Mouse (Mus musculus) lung, embryonic 14.5 days (tissue): ENCODE results near the gene Luc7l2. TPM values are rescaled to one million over a fixed set of nuclear protein-coding genes. Genes with fewer than 3 reads are reported as not detected.
"Not testable (repeated sequence)": the region's sequence is repeated elsewhere in the genome, so short reads cannot be mapped to it uniquely, and the experiment has no call there.

Experiments
- ATAC-seq: fragments of 200-750 bp; cut with Nextera tagmentation; 2 replicates; pipeline ENCODE4 v1.8.0; 2017; ENCODE audit warnings: mild to moderate bottlenecking, moderate TSS enrichment, moderate library complexity; ENCODE audit not compliant: insufficient read depth
- DNase-seq: peaks from one replicate; pipeline ENCODE4 v3.0.0-alpha.2; 2015
- H3K27ac ChIP-seq: fragments of 300-500 bp; sonication (generic); 2 replicates; pipeline ENCODE4 v1.5.1; 2014; ENCODE audit warnings: low read depth, mild to moderate bottlenecking, moderate library complexity
- H3K27me3 ChIP-seq: fragments of 300-500 bp; sonication (generic); 2 replicates; pipeline ENCODE4 v1.6.1; 2014; ENCODE audit warnings: low read length, control low read depth; ENCODE audit not compliant: insufficient read depth
- H3K36me3 ChIP-seq: fragments of 300-500 bp; sonication (generic); 2 replicates; pipeline ENCODE4 v1.6.1; 2014; ENCODE audit warnings: control low read depth; ENCODE audit not compliant: insufficient read depth
- H3K4me1 ChIP-seq: fragments of 300-500 bp; sonication (generic); 2 replicates; pipeline ENCODE4 v1.6.1; 2014; ENCODE audit warnings: antibody characterized with exemption, control low read depth; ENCODE audit not compliant: insufficient read depth
- H3K4me2 ChIP-seq: fragments of 300-500 bp; sonication (generic); 2 replicates; pipeline ENCODE4 v1.6.1; 2014; ENCODE audit warnings: mild to moderate bottlenecking
- H3K4me3 ChIP-seq: fragments of 300-500 bp; sonication (generic); 2 replicates; pipeline ENCODE4 v1.5.1; 2014; ENCODE audit warnings: low read depth, low read length
- H3K9ac ChIP-seq: fragments of 300-500 bp; sonication (generic); 2 replicates; pipeline ENCODE4 v1.6.1; 2014
- H3K9me3 ChIP-seq: fragments of 300-500 bp; sonication (generic); 2 replicates; pipeline ENCODE4 v1.6.1; 2016; ENCODE audit warnings: low read depth, low read length, control low read depth
- CTCF ChIP-seq: IDR thresholded peaks from 2 replicates; pipeline ENCODE4 v1.5.1; 2016; ENCODE audit warnings: antibody characterized with exemption, low read depth
- WGBS: fragments of 180-500 bp; shearing (Covaris S2); extraction: QIAGEN DNeasy Blood & Tissue Kit; methylation state at CpG from one replicate; pipeline ENCODE4 v1.1.7; 2014; 5-methylcytosine and 5-hydroxymethylcytosine counted together
- polyA plus RNA-seq: library from polyadenylated mRNA; unstranded; fragments of >200 nt; fragmentation: Nextera tagmentation; extraction: Ambion mirVana; gene quantifications from 2 replicates; pipeline ENCODE4 v1.2.1, GENCODE M21; 2014

The Luc7l2 gene
- polyA plus RNA-seq, 1 experiment from 2014 or later: 47.0 TPM

GRCm38 (mm10) chr6:38547707-38548106 lies 3.4 kb upstream of the Luc7l2 start:
- no peak for ATAC-seq
- WGBS: 71% methylated on average over 1 of the region's 1 CpGs
- H3K27ac ChIP-seq: no peak overlapping the region
- DNase-seq: no peak
- no peak overlapping the region for H3K9ac ChIP-seq
- no peak overlapping the region for H3K4me3 ChIP-seq
- H3K9me3 ChIP-seq: no peaks in the 10 kb centered on the region
- H3K4me1 ChIP-seq: no peaks in the 10 kb centered on the region
- H3K36me3 ChIP-seq: no peaks in the 10 kb centered on the region
- H3K27me3 ChIP-seq: no peaks in the 10 kb centered on the region
- no peak for TF ChIP-seq CTCF
- H3K4me2 ChIP-seq: no peak overlapping the region

DNA sequence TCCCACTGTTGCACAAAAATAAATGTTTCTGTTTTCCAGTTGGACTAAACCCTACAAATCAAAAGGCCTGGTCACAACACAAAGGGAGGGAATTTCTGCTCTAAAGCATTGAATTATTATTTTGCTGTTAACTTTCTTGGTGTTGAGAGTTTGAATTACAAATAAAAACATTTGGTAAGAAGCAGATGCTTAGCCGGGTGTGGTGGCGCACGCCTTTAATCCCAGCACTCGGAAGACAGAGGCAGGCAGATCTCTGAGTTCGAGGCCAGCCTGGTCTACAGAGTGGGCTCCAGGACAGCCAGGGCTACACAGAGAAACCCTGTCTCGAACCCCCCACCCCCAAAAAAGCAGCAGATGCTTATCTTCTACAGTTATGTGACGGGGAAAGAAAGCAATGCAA lies 2.5 kb upstream of the Luc7l2 start:
- not testable (repeated sequence) for H3K36me3 ChIP-seq, H3K4me3 ChIP-seq, H3K4me2 ChIP-seq, H3K27me3 ChIP-seq, H3K4me1 ChIP-seq, H3K27ac ChIP-seq, H3K9ac ChIP-seq, H3K9me3 ChIP-seq, DNase-seq, ATAC-seq
- WGBS: 87% methylated on average over 7 of the region's 7 CpGs

- Histone ChIP-seq H3K4me3 (peak overlapping the region; percentile 75), H3K9ac (peak overlapping the region; percentile 77; the same call in 1 of the 2 replicates), H3K27ac (peak overlapping the region; percentile 97), H3K4me2 (peak overlapping the region; percentile 81)
- H3K9me3 ChIP-seq, H3K27me3 ChIP-seq, DNase-seq, H3K4me1 ChIP-seq, H3K36me3 ChIP-seq, ATAC-seq: not testable (repeated sequence)
- 79% methylated on average over 6 of the region's 6 CpGs for WGBS
These were observed 1.3 kb upstream of the Luc7l2 start for GRCm38 (mm10) chr6:38549840-38550239.

- H3K9me3 ChIP-seq: no peaks in the 10 kb centered on the region
- peak overlapping the region; percentile 97 for H3K27ac ChIP-seq
- no peaks in the 10 kb centered on the region for H3K27me3 ChIP-seq
- H3K4me2 ChIP-seq: peak overlapping the region; percentile 81
- ATAC-seq (peak; percentile 25), DNase-seq (peak; percentile 72)
- H3K9ac ChIP-seq: peak overlapping the region; percentile 77
- H3K4me3 ChIP-seq: peak overlapping the region; percentile 75
- no peaks in the 10 kb centered on the region for H3K4me1 ChIP-seq
- H3K36me3 ChIP-seq: peaks cover 4% of the 10 kb centered on the region; the same call in 1 of the 2 replicates
- 4% methylated on average over 28 of the region's 28 CpGs for WGBS
- TF ChIP-seq CTCF: no peak
These were observed 678 bp upstream of the Luc7l2 start for GRCm38 (mm10) chr6:38550250-38551061.

GRCm38 (mm10) chr6:38551989-38552635 lies 978 bp downstream of the Luc7l2 start:
- peak; percentile 95 for ATAC-seq
- TF ChIP-seq CTCF: no peak
- peak; percentile 99 for DNase-seq
- Histone ChIP-seq H3K4me2 (peak overlapping the region; percentile 61), H3K36me3 (peaks cover 4% of the 10 kb centered on the region; the same call in 1 of the 2 replicates), H3K9me3 (no peaks in the 10 kb centered on the region), H3K27me3 (no peaks in the 10 kb centered on the region), H3K27ac (peak overlapping the region; percentile 97), H3K9ac (peak overlapping the region; percentile 91), H3K4me1 (no peaks in the 10 kb centered on the region), H3K4me3 (peak overlapping the region; percentile 75)
- under 1% methylated on average over 32 of the region's 32 CpGs for WGBS

DNA sequence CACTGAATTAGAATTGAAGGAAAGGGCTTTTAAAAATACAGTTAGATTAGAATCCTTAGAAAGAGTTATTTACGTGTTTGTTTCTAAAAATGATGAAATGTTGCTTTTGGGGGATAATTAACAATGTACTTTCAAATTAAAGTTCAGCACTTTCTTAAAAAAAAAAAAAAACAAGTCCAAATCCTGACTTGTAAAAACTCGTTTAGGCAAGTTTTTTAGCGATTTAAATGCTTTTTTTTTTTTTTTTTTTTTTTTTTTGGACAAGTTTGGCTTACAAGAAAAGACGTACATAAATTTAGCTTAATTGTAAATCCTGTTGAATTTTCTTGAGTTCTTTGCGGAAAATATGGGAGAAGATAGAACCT lies 1.5 kb downstream of the Luc7l2 start:
- peak overlapping the region; percentile 61 for H3K4me2 ChIP-seq
- H3K9ac ChIP-seq: peak overlapping the region; percentile 91
- ATAC-seq (no peak), DNase-seq (no peak)
- no peaks in the 10 kb centered on the region for H3K27me3 ChIP-seq
- H3K36me3 ChIP-seq: peaks cover 7% of the 10 kb centered on the region; the same call in 1 of the 2 replicates
- H3K4me3 ChIP-seq: peak overlapping the region; percentile 75
- H3K27ac ChIP-seq: 0 out of 2 replicates have a peak overlapping the region, but pooled peaks have one; percentile 97
- no peaks in the 10 kb centered on the region for H3K9me3 ChIP-seq
- no peaks in the 10 kb centered on the region for H3K4me1 ChIP-seq
- WGBS: 14% methylated on average over 5 of the region's 5 CpGs
- no peak for TF ChIP-seq CTCF

DNA sequence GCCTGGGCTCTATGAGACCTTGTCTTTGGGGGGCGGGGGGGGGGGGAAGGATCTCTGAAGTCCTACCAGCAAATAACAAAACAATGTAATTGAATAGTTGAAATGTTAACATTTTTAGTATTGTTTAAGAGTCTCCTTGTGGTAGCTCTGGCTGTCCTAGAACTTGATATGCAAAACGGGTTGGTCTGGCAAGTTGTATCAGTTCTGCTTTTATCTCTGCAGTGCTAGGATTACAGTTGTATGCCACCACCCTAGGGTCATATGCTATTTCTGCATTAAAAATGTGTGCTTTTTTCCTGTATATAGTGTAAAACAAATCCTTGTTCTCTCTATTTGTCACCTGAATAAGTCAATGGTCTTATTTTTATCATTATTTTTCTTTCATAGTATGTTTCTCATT lies 25.0 kb downstream of the Luc7l2 start:
- Histone ChIP-seq H3K4me3 (no peak overlapping the region), H3K27me3 (no peaks in the 10 kb centered on the region), H3K4me1 (no peaks in the 10 kb centered on the region), H3K27ac (no peak overlapping the region), H3K9ac (no peak overlapping the region), H3K4me2 (no peak overlapping the region), H3K9me3 (no peaks in the 10 kb centered on the region), H3K36me3 (peaks cover 58% of the 10 kb centered on the region)
- TF ChIP-seq CTCF: no peak
- 77% methylated on average over 2 of the region's 2 CpGs for WGBS
- ATAC-seq (no peak), DNase-seq (no peak)
